Mouse (Mus musculus) embryonic fibroblast, embryonic 13.5 days (primary cell): Measurements from ENCODE around the gene Fgf18. TPM values are rescaled to one million over a fixed set of nuclear protein-coding genes. Genes with fewer than 3 reads are reported as not detected.

Source experiments
- H3K27ac ChIP-seq: 2 replicates; pipeline ENCODE4 v1.5.1; 2012; ENCODE audit warnings: low read length, control low read depth, inconsistent platforms; ENCODE audit not compliant: insufficient read depth
- H3K4me1 ChIP-seq: 2 replicates; pipeline ENCODE4 v1.6.1; 2011; ENCODE audit warnings: low read length; ENCODE audit not compliant: control insufficient read depth, insufficient read depth
- H3K4me3 ChIP-seq: 2 replicates; pipeline ENCODE4 v1.5.1; 2011; ENCODE audit warnings: mild to moderate bottlenecking, control low read depth, low read length; ENCODE audit not compliant: insufficient read depth
- CTCF ChIP-seq: IDR thresholded peaks from 2 replicates; pipeline ENCODE4 v1.5.1; 2011; ENCODE audit warnings: mild to moderate bottlenecking, control low read depth, low read length, moderate library complexity, borderline replicate concordance; ENCODE audit not compliant: insufficient read depth
- POLR2A ChIP-seq: IDR thresholded peaks from 2 replicates; pipeline ENCODE4 v1.6.1; 2011; ENCODE audit warnings: low read depth, mild to moderate bottlenecking, control low read depth, low read length, moderate library complexity
- polyA plus RNA-seq: library from polyadenylated mRNA; stranded (reverse); fragments of >200 nt; gene quantifications from 2 replicates; pipeline ENCODE4 v1.2.4, GENCODE M21; 2011; ENCODE audit warnings: low read depth; ENCODE audit not compliant: missing spikeins, insufficient read length

The Fgf18 gene
- polyA plus RNA-seq, 1 experiment, result 8.3 TPM

GRCm38 (mm10) chr11:33145201-33146142, 1.7 kb downstream of the Fgf18 start:
- no peak overlapping the region for H3K27ac ChIP-seq
- H3K4me1 ChIP-seq, result peaks cover 3% of the 10 kb centered on the region; the same call in 1 of the 2 replicates
- no peak overlapping the region for H3K4me3 ChIP-seq
- TF ChIP-seq CTCF (no peak), POLR2A (no peak)

- H3K4me1 ChIP-seq, result peaks cover 3% of the 10 kb centered on the region; the same call in 1 of the 2 replicates
- H3K4me3 ChIP-seq, result no peak overlapping the region
- H3K27ac ChIP-seq, result no peak overlapping the region
- TF ChIP-seq POLR2A (no peak), CTCF (no peak)
Measured at GRCm38 (mm10) chr11:33143906-33144305, 3.3 kb downstream of the Fgf18 start.

GRCm38 (mm10) chr11:33142801-33143200, 4.4 kb downstream of the Fgf18 start:
- Histone ChIP-seq H3K4me3 (no peak overlapping the region), H3K4me1 (peaks cover 3% of the 10 kb centered on the region; the same call in 1 of the 2 replicates), H3K27ac (no peak overlapping the region)
- TF ChIP-seq CTCF (no peak), POLR2A (no peak)

- H3K27ac ChIP-seq, result no peak overlapping the region
- H3K4me1 ChIP-seq, result no peaks in the 10 kb centered on the region
- no peak for TF ChIP-seq POLR2A
- no peak for TF ChIP-seq CTCF
- no peak overlapping the region for H3K4me3 ChIP-seq
Measured at GRCm38 (mm10) chr11:33140111-33140460, 7.1 kb downstream of the Fgf18 start.

GRCm38 (mm10) chr11:33139458-33140110, 7.6 kb downstream of the Fgf18 start:
- Histone ChIP-seq H3K27ac (no peak overlapping the region), H3K4me3 (no peak overlapping the region), H3K4me1 (no peaks in the 10 kb centered on the region)
- TF ChIP-seq POLR2A (no peak), CTCF (no peak)

GRCm38 (mm10) chr11:33138686-33139085, 8.5 kb downstream of the Fgf18 start:
- TF ChIP-seq CTCF (no peak), POLR2A (no peak)
- Histone ChIP-seq H3K4me1 (no peaks in the 10 kb centered on the region), H3K4me3 (no peak overlapping the region), H3K27ac (no peak overlapping the region)

- no peak overlapping the region for H3K27ac ChIP-seq
- no peak overlapping the region for H3K4me3 ChIP-seq
- H3K4me1 ChIP-seq, result no peaks in the 10 kb centered on the region
- no peak for TF ChIP-seq POLR2A
Measured at GRCm38 (mm10) chr11:33134391-33134986, 12.7 kb downstream of the Fgf18 start.

- no peak for TF ChIP-seq POLR2A
- TF ChIP-seq CTCF, result no peak
- H3K4me1 ChIP-seq, result no peaks in the 10 kb centered on the region
- no peak overlapping the region for H3K27ac ChIP-seq
- no peak overlapping the region for H3K4me3 ChIP-seq
Measured at GRCm38 (mm10) chr11:33132619-33133338, 14.4 kb downstream of the Fgf18 start.

GRCm38 (mm10) chr11:33127058-33127457, 20.1 kb downstream of the Fgf18 start:
- Histone ChIP-seq H3K4me3 (no peak overlapping the region), H3K27ac (no peak overlapping the region), H3K4me1 (no peaks in the 10 kb centered on the region)
- TF ChIP-seq CTCF (no peak), POLR2A (no peak)
